Mouse (Mus musculus): ENCODE results near the gene Olfr1272.
"Not testable (repeated sequence)": the region's sequence is repeated elsewhere in the genome, so short reads cannot be mapped to it uniquely, and the experiment has no call there.

The Olfr1272 gene

GRCm38 (mm10) chr2:90292741-90293140 lies at the start of gene Olfr1272:
Olfr1272 (minus strand) TSS chr2:90292841.
- DNase-seq, result no peak

GRCm38 (mm10) chr2:90321900-90322299 lies 29.3 kb upstream of the Olfr1272 start, which contains the start of gene Gm13769:
Gm13769 (plus strand) TSS chr2:90322200.
- DNase-seq, result not testable (repeated sequence)

- no peak for DNase-seq
Observed at GRCm38 (mm10) chr2:90270932-90271331, 21.7 kb downstream of the Olfr1272 start, which contains the start of gene Olfr1271. Olfr1271 (minus strand) TSS chr2:90271032.

- DNase-seq, result no peak
Observed at GRCm38 (mm10) chr2:90257492-90257891, 35.1 kb downstream of the Olfr1272 start, which contains the start of gene Olfr142. Olfr142 (minus strand) TSS chr2:90257592.
